Mouse (Mus musculus) brain, adult 2 months (tissue): ENCODE results near the gene Ttll1.

Experiments used
- DNase-seq: peaks from one replicate; pipeline ENCODE4 v3.0.0; 2011; ENCODE audit warnings: low read depth, low spot score

Ttll1 gene

GRCm38 (mm10) chr15:83510805-83511405, at the start of gene Ttll1:
Gene Ttll1 (minus strand): TSS chr15:83510893.
- DNase-seq: peak; percentile 96

- peak; percentile 92 for DNase-seq
These were observed 44.7 kb upstream of the Ttll1 start for GRCm38 (mm10) chr15:83555161-83555974.

- no peak for DNase-seq
These were observed 43.1 kb upstream of the Ttll1 start for GRCm38 (mm10) chr15:83553831-83554230.

GRCm38 (mm10) chr15:83550137-83550536, 39.4 kb upstream of the Ttll1 start:
- DNase-seq: peak; percentile 15

GRCm38 (mm10) chr15:83547144-83547543, 36.5 kb upstream of the Ttll1 start:
- DNase-seq: no peak

GRCm38 (mm10) chr15:83546029-83546428, 35.3 kb upstream of the Ttll1 start:
- no peak for DNase-seq

GRCm38 (mm10) chr15:83541647-83542287, 31.1 kb upstream of the Ttll1 start:
- no peak for DNase-seq

GRCm38 (mm10) chr15:83539905-83540304, 29.2 kb upstream of the Ttll1 start:
- DNase-seq: no peak

- no peak for DNase-seq
These were observed 28.2 kb upstream of the Ttll1 start for GRCm38 (mm10) chr15:83538855-83539254.

GRCm38 (mm10) chr15:83535890-83536231, 25.2 kb upstream of the Ttll1 start:
- DNase-seq: no peak

GRCm38 (mm10) chr15:83534960-83535889, 24.5 kb upstream of the Ttll1 start:
- DNase-seq: no peak

- no peak for DNase-seq
These were observed 21.9 kb upstream of the Ttll1 start for GRCm38 (mm10) chr15:83532606-83533005.

- no peak for DNase-seq
These were observed 21.3 kb upstream of the Ttll1 start for GRCm38 (mm10) chr15:83531961-83532469.

- no peak for DNase-seq
These were observed 20.0 kb upstream of the Ttll1 start for GRCm38 (mm10) chr15:83530688-83531087.

GRCm38 (mm10) chr15:83530233-83530632, 19.5 kb upstream of the Ttll1 start:
- DNase-seq: no peak

GRCm38 (mm10) chr15:83529765-83530164, 19.1 kb upstream of the Ttll1 start:
- no peak for DNase-seq

GRCm38 (mm10) chr15:83528892-83529291, 18.2 kb upstream of the Ttll1 start:
- DNase-seq: no peak

GRCm38 (mm10) chr15:83527747-83528146, 17.1 kb upstream of the Ttll1 start:
- no peak for DNase-seq

GRCm38 (mm10) chr15:83527092-83527437, 16.4 kb upstream of the Ttll1 start:
- no peak for DNase-seq

GRCm38 (mm10) chr15:83526424-83527091, 15.9 kb upstream of the Ttll1 start, which contains the start of gene Bik:
Gene Bik (plus strand): TSS chr15:83526862.
- DNase-seq: peak; percentile 12

GRCm38 (mm10) chr15:83524333-83524729, 13.6 kb upstream of the Ttll1 start:
- no peak for DNase-seq
